Comparison of ENCODE assay signal across 8 mouse cellular contexts in genomic region chr11:62606299-62607169, GRCm38 (mm10). TPM values are rescaled to one million over a fixed set of nuclear protein-coding genes. Genes with fewer than 3 reads are reported as not detected.
A peak's percentile ranks its signal among the peaks of the same experiment; 100 is the strongest.
DNase-seq lines count a peak whose midpoint lies in the region; ATAC-seq lines count a peak whose summit lies in the region.

No protein-coding gene starts in this region.

- peaks cover 76% of the 10 kb centered on the region for H3K36me3 ChIP-seq in kidney, embryonic 15.5 days
- peaks cover 69% of the 10 kb centered on the region for H3K36me3 ChIP-seq in limb, embryonic 12.5 days

- H3K4me1 ChIP-seq in kidney, embryonic 15.5 days, result peaks cover 33% of the 10 kb centered on the region
- peaks cover 24% of the 10 kb centered on the region for H3K4me1 ChIP-seq in limb, embryonic 12.5 days (replicated peaks)

- H3K4me3 ChIP-seq in kidney, embryonic 15.5 days (replicated peaks), result peak overlapping the region; percentile 77; the same call in 1 of the 2 replicates
- no peak overlapping the region for H3K4me3 ChIP-seq in limb, embryonic 12.5 days (replicated peaks)

- WGBS in kidney, embryonic 15.5 days, result 62% methylated on average over 10 of the region's 10 CpGs
- WGBS in limb, embryonic 12.5 days, result 65% methylated on average over 10 of the region's 10 CpGs

- no peak overlapping the region for H3K9ac ChIP-seq in kidney, embryonic 15.5 days
- H3K9ac ChIP-seq in limb, embryonic 12.5 days (replicated peaks), result no peak overlapping the region

- peak overlapping the region; percentile 63 for H3K27ac ChIP-seq in kidney, embryonic 15.5 days
- peak overlapping the region; percentile 94; the same call in 1 of the 2 replicates for H3K27ac ChIP-seq in limb, embryonic 12.5 days

- DNase-seq in kidney, postnatal 4 days, result no peak
- DNase-seq in embryo, embryonic 9.5 days (ENCODE audit: extremely low spot score), result peak; percentile 66
- peak; percentile 60 for DNase-seq in retina, embryonic 14.5 days (ENCODE audit: low spot score)
- DNase-seq in right cerebral cortex, postnatal 25 days, result no peak
- DNase-seq in T-cell, adult 2 months (ENCODE audit: low spot score), result no peak
- DNase-seq in adrenal gland, adult 8-10 months, result no peak

- no peaks in the 10 kb centered on the region for H3K9me3 ChIP-seq in kidney, embryonic 15.5 days (replicated peaks)
- H3K9me3 ChIP-seq in limb, embryonic 12.5 days, result no peaks in the 10 kb centered on the region

- no peaks in the 10 kb centered on the region for H3K27me3 ChIP-seq in kidney, embryonic 15.5 days
- no peaks in the 10 kb centered on the region for H3K27me3 ChIP-seq in limb, embryonic 12.5 days

- no peak for ATAC-seq in kidney, embryonic 15.5 days (replicated peaks; ENCODE audit: low FRiP score)
- no peak for ATAC-seq in limb, embryonic 12.5 days (ENCODE audit: insufficient number of reproducible peaks, insufficient read depth, low FRiP score, low TSS enrichment, low read depth)

- H3K4me2 ChIP-seq in kidney, embryonic 15.5 days, result no peak overlapping the region
- H3K4me2 ChIP-seq in limb, embryonic 12.5 days, result peak overlapping the region; percentile 82

RNA-seq across cellular contexts. Expression of gene Trpv2, which starts 32.2 kb away (rescaled TPM):
- polyA plus RNA-seq in kidney, embryonic 15.5 days (2015; fragmentation: Nextera tagmentation; extraction: Ambion mirVana), result 3.5 and 6.4 TPM in 2 replicates
- 0.88 and 1.2 TPM in 2 replicates for polyA plus RNA-seq in limb, embryonic 12.5 days (2016; fragmentation: Nextera tagmentation; extraction: Ambion mirVana)
- total RNA-seq in adrenal gland, adult 8-10 months (2022), result 1 to 10 TPM; 3.6 to 7.2 (median 4.9) TPM

RNA-seq across cellular contexts. Expression of gene Lrrc75a, which starts 41.8 kb away (rescaled TPM):
- 14.3 and 15.7 TPM in 2 replicates for polyA plus RNA-seq in kidney, embryonic 15.5 days (2015; fragmentation: Nextera tagmentation; extraction: Ambion mirVana)
- polyA plus RNA-seq in limb, embryonic 12.5 days (2016; fragmentation: Nextera tagmentation; extraction: Ambion mirVana), result 19.2 and 23.2 TPM in 2 replicates
- 10 to 100 TPM; 30.3 to 54.2 (median 37.9) TPM for total RNA-seq in adrenal gland, adult 8-10 months (2022)

RNA-seq across cellular contexts. Expression of gene Mmgt2, which starts 41.9 kb away (rescaled TPM):
- 67.3 and 70.4 TPM in 2 replicates for polyA plus RNA-seq in kidney, embryonic 15.5 days (2015; fragmentation: Nextera tagmentation; extraction: Ambion mirVana)
- 59.9 and 61.2 TPM in 2 replicates for polyA plus RNA-seq in limb, embryonic 12.5 days (2016; fragmentation: Nextera tagmentation; extraction: Ambion mirVana)
- 10 to 100 TPM; 39.9 to 60.5 (median 52.3) TPM for total RNA-seq in adrenal gland, adult 8-10 months (2022)

RNA-seq across cellular contexts. Expression of gene Ubb, which starts 55.6 kb away (rescaled TPM):
- 3,192 and 3,248 TPM in 2 replicates for polyA plus RNA-seq in kidney, embryonic 15.5 days (2015; fragmentation: Nextera tagmentation; extraction: Ambion mirVana)
- polyA plus RNA-seq in limb, embryonic 12.5 days (2016; fragmentation: Nextera tagmentation; extraction: Ambion mirVana), result 3,589 and 3,648 TPM in 2 replicates
- total RNA-seq in adrenal gland, adult 8-10 months (2022), result 1,000 to 10,000 TPM; 1,433 to 1,769 (median 1,540) TPM

Comparison
In these comparisons a context has a peak if more than half of its experiments do, and no peak if none do; other contexts are left out.
1. DNase-seq: peak in embryo, embryonic 9.5 days (single experiment) and retina, embryonic 14.5 days (single experiment); none in kidney, postnatal 4 days (0 of 2), right cerebral cortex, postnatal 25 days (single experiment), T-cell, adult 2 months (single experiment) and adrenal gland, adult 8-10 months (single experiment).